Mouse (Mus musculus): ENCODE data around the gene Esr2. TPM values are rescaled to one million over a fixed set of nuclear protein-coding genes. Genes with fewer than 3 reads are reported as not detected.

Esr2 gene
- total and polyA plus RNA-seq, 2 experiments: not detected

DNA sequence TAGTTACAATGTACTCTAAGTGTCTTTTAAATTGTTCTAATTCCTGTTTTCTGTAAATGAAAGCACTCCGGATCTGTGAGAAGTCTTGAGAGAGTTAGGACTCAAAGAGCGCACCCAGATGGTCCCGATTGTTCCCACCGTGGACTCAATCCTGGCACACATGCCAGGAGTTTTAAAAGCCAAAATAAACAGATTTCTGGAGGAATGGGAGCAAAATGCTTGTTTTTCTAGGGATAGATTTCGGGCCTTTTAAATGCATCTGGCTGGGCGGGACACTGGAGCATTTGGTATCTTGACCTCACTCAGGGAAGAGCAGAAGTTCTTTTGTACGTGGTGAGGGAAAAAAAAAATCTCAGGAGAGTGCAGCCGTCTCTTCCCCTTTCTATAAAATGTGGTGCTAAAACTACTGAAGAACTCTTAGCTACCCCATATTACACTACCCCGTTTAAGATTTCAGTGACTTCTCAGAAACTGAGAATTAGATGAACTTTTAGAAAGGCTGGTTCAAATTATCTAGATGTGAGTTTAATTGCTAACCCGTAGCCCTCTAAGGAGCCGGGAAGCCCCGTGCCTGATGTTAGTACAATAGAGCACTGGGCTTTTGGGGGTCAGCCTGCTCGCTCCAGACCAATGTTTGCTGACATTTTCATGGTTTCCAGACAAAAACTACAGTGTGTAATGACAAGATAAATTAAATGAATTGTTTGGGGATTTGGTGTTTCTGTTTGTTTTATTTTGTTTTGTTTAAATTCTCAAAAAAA is 103.8 kb downstream of the Esr2 start:
- TF ChIP-seq POLR2A (IDR thresholded peaks at IDR 0.05; ENCODE audit: extremely low read depth, insufficient read depth, low read length): no peak
- no peaks in the 10 kb centered on the region for H3K27me3 ChIP-seq (ENCODE audit: control insufficient read depth, insufficient read depth, low read length)
- no peak overlapping the region for H3K4me3 ChIP-seq (ENCODE audit: insufficient read depth, low read depth, low read length)
- H3K27ac ChIP-seq (replicated peaks; ENCODE audit: insufficient read depth, low read depth, low read length): no peak overlapping the region
- DNase-seq (ENCODE audit: extremely low read depth, low read depth, low spot score): no peak
- H3K36me3 ChIP-seq (ENCODE audit: control insufficient read depth, insufficient read depth, low read length): peaks cover 22% of the 10 kb centered on the region
- no peaks in the 10 kb centered on the region; the same call in 1 of the 2 replicates for H3K79me2 ChIP-seq (ENCODE audit: control insufficient read depth, insufficient read depth, low read length)
- WGBS: 68% methylated on average over 13 of the region's 13 CpGs
- H3K4me1 ChIP-seq (ENCODE audit: control insufficient read depth, insufficient read depth, low read length): no peaks in the 10 kb centered on the region
- H3K9ac ChIP-seq (ENCODE audit: low read depth, low read length): no peak overlapping the region

DNA sequence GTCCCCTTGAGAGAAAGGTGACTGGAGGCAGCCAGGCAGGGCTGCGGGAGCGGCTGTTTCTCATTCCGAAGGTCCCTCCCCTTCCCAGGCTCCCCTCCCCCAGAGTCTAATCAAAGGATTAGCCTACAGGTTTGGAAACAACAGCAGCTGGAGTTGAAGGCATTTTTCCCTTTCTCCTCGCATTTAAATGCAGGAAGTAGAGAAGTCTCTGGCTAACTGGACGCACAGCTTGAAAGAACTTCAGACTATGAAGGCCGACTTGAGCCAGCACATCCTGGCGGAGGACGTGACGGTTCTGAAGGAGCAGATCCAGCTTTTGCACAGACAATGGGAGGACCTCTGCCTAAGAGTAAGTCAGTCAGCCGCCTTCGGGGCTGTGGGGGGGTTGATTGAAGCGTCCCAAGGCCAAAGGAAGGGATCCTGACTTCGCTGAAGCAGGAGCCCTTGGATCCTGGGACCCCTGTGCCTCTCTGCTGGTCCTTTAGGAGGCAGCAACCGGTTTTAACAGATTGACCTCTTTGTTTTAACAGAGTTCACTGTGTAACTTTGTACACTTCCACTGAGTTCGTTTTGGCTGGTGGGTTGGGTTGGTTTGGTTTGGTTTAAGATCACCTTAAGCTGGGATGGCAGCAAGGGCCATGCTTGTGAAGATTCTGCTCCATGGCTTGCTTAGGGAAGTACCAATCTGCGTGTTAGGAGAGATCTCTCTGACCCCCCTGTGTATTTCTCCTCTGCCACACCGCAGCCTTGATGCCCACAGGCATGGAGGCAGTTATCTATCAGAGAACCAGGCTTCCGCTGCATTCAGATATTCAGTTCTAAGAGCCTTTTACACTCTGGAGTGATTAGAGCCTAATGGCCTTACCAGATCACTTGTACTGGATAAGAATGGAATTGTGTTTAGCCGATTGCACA is 104.9 kb downstream of the Esr2 start:
- no peak overlapping the region for H3K9ac ChIP-seq (ENCODE audit: low read depth, low read length)
- 82% methylated on average over 19 of the region's 19 CpGs for WGBS
- no peak for TF ChIP-seq CTCF (IDR thresholded peaks at IDR 0.05; ENCODE audit: low read depth, low read length)
- no peak for TF ChIP-seq POLR2A (IDR thresholded peaks at IDR 0.05; ENCODE audit: extremely low read depth, insufficient read depth, low read length)
- H3K27me3 ChIP-seq (ENCODE audit: control insufficient read depth, insufficient read depth, low read length): no peaks in the 10 kb centered on the region
- peaks cover 22% of the 10 kb centered on the region for H3K36me3 ChIP-seq (ENCODE audit: control insufficient read depth, insufficient read depth, low read length)
- no peaks in the 10 kb centered on the region for H3K4me1 ChIP-seq (ENCODE audit: control insufficient read depth, insufficient read depth, low read length)
- DNase-seq (ENCODE audit: extremely low read depth, low read depth, low spot score): no peak
- no peak overlapping the region for H3K27ac ChIP-seq (replicated peaks; ENCODE audit: insufficient read depth, low read depth, low read length)
- H3K4me3 ChIP-seq (ENCODE audit: insufficient read depth, low read depth, low read length): no peak overlapping the region
- H3K79me2 ChIP-seq (ENCODE audit: control insufficient read depth, insufficient read depth, low read length): no peaks in the 10 kb centered on the region; the same call in 1 of the 2 replicates

Other genes with a start within 250 kb of the Esr2 start
- gene Tex21, start 69.5 kb upstream of the Esr2 start, total RNA-seq (2014; rRNA removed): not detected in 2 replicates
- not detected in 2 replicates for gene Tex21, start 69.5 kb upstream of the Esr2 start, polyA plus RNA-seq (2012; rRNA removed)
- gene Mthfd1, start 78.0 kb upstream of the Esr2 start, total RNA-seq (2014; rRNA removed): 188 and 211 TPM in 2 replicates
- gene Mthfd1, start 78.0 kb upstream of the Esr2 start, polyA plus RNA-seq (2012; rRNA removed): 112 and 121 TPM in 2 replicates
- gene Akap5, start 147.6 kb upstream of the Esr2 start, total RNA-seq (2014; rRNA removed): 1.1 and 1.2 TPM in 2 replicates
- gene Akap5, start 147.6 kb upstream of the Esr2 start, polyA plus RNA-seq (2012; rRNA removed): 0.12 and 0.17 TPM in 2 replicates
- 1.0 and 1.6 TPM in 2 replicates for gene Zbtb25, start 192.3 kb upstream of the Esr2 start, total RNA-seq (2014; rRNA removed)
- 1.7 and 2.3 TPM in 2 replicates for gene Zbtb25, start 192.3 kb upstream of the Esr2 start, polyA plus RNA-seq (2012; rRNA removed)
- 2.1 and 2.2 TPM in 2 replicates for gene Zbtb1, start 193.0 kb upstream of the Esr2 start, total RNA-seq (2014; rRNA removed)
- gene Zbtb1, start 193.0 kb upstream of the Esr2 start, polyA plus RNA-seq (2012; rRNA removed): 0.60 and 0.70 TPM in 2 replicates
- 3.3 and 3.8 TPM in 2 replicates for gene Hspa2, start 226.9 kb upstream of the Esr2 start, total RNA-seq (2014; rRNA removed)
- gene Hspa2, start 226.9 kb upstream of the Esr2 start, polyA plus RNA-seq (2012; rRNA removed): 1.4 and 2.2 TPM in 2 replicates
- under 0.01 TPM in 1 of 2 replicates, not detected in the other for gene Ppp1r36, start 240.3 kb upstream of the Esr2 start, total RNA-seq (2014; rRNA removed)
- not detected in 2 replicates for gene Ppp1r36, start 240.3 kb upstream of the Esr2 start, polyA plus RNA-seq (2012; rRNA removed)